Mouse (Mus musculus) testis, adult 2 months (tissue): ENCODE data around the gene Selenow. TPM values are rescaled to one million over a fixed set of nuclear protein-coding genes. Genes with fewer than 3 reads are reported as not detected.

Source experiments
- H3K27ac ChIP-seq: fragments of 200-500 bp; 2 replicates; pipeline ENCODE4 v1.5.1; 2012; ENCODE audit warnings: low read depth, low read length; ENCODE audit not compliant: control insufficient read depth, insufficient read depth
- H3K27me3 ChIP-seq: fragments of 200-500 bp; 2 replicates; pipeline ENCODE4 v1.6.1; 2012; ENCODE audit warnings: mild to moderate bottlenecking, low read length, moderate library complexity; ENCODE audit not compliant: control insufficient read depth, insufficient read depth
- H3K36me3 ChIP-seq: fragments of 200-500 bp; 2 replicates; pipeline ENCODE4 v1.6.1; 2012; ENCODE audit warnings: mild to moderate bottlenecking, low read length; ENCODE audit not compliant: control insufficient read depth, insufficient read depth
- H3K4me1 ChIP-seq: fragments of 200-500 bp; 2 replicates; pipeline ENCODE4 v1.6.1; 2012; ENCODE audit warnings: low read length; ENCODE audit not compliant: control insufficient read depth, insufficient read depth
- H3K4me3 ChIP-seq: fragments of 200-500 bp; 2 replicates; pipeline ENCODE4 v1.5.1; 2012; ENCODE audit warnings: low read depth, mild to moderate bottlenecking, low read length, moderate library complexity, mixed read lengths; ENCODE audit not compliant: control insufficient read depth
- CTCF ChIP-seq: fragments of 200-500 bp; IDR thresholded peaks from 2 replicates; pipeline ENCODE4 v1.5.1; 2012; ENCODE audit warnings: low read depth, mild to moderate bottlenecking, inconsistent platforms, low read length, moderate library complexity; ENCODE audit not compliant: control insufficient read depth, insufficient read depth, insufficient replicate concordance
- POLR2A ChIP-seq: fragments of 200-500 bp; IDR thresholded peaks from 2 replicates; pipeline ENCODE4 v1.6.1; 2012; ENCODE audit warnings: low read depth, mild to moderate bottlenecking, inconsistent platforms, low read length, moderate library complexity; ENCODE audit not compliant: control insufficient read depth
- polyA plus RNA-seq: library from polyadenylated mRNA; depleted of rRNA; stranded (reverse); fragments of >200 nt; gene quantifications from 2 replicates; pipeline ENCODE4 v1.2.3, GENCODE M21; 2012

Selenow gene
- polyA plus RNA-seq, 1 experiment, result 409 TPM

- TF ChIP-seq CTCF, result no peak
- no peak for TF ChIP-seq POLR2A
- H3K4me1 ChIP-seq, result peaks cover 4% of the 10 kb centered on the region; the same call in 1 of the 2 replicates
These were observed 9.4 kb upstream of the Selenow start for GRCm38 (mm10) chr7:15931635-15932034.

GRCm38 (mm10) chr7:15930543-15930942, 8.3 kb upstream of the Selenow start:
- no peaks in the 10 kb centered on the region for H3K27me3 ChIP-seq
- H3K27ac ChIP-seq, result no peak overlapping the region
- no peak overlapping the region for H3K4me3 ChIP-seq
- peaks cover 4% of the 10 kb centered on the region; the same call in 1 of the 2 replicates for H3K4me1 ChIP-seq
- TF ChIP-seq POLR2A (no peak), CTCF (no peak)
- H3K36me3 ChIP-seq, result no peaks in the 10 kb centered on the region

More at GRCm38 (mm10) chr7:15931635-15932034, 9.4 kb upstream of the Selenow start:
- H3K27ac ChIP-seq, result no peak overlapping the region
- no peaks in the 10 kb centered on the region for H3K27me3 ChIP-seq
- H3K36me3 ChIP-seq, result no peaks in the 10 kb centered on the region
- H3K4me3 ChIP-seq, result no peak overlapping the region

GRCm38 (mm10) chr7:15929910-15930309, 7.7 kb upstream of the Selenow start:
- Histone ChIP-seq H3K4me3 (no peak overlapping the region), H3K27me3 (no peaks in the 10 kb centered on the region), H3K4me1 (peaks cover 4% of the 10 kb centered on the region; the same call in 1 of the 2 replicates), H3K36me3 (no peaks in the 10 kb centered on the region), H3K27ac (no peak overlapping the region)
- TF ChIP-seq POLR2A (no peak), CTCF (peak; percentile 72; the same call in 1 of the 2 replicates)

- Histone ChIP-seq H3K36me3 (peaks cover 1% of the 10 kb centered on the region; the same call in 1 of the 2 replicates), H3K4me3 (peak overlapping the region; percentile 83), H3K4me1 (peaks cover 19% of the 10 kb centered on the region), H3K27ac (peak overlapping the region; percentile 73), H3K27me3 (no peaks in the 10 kb centered on the region)
- TF ChIP-seq POLR2A (no peak), CTCF (no peak)
These were observed 406 bp downstream of the Selenow start for GRCm38 (mm10) chr7:15921796-15922195.

- Histone ChIP-seq H3K27me3 (no peaks in the 10 kb centered on the region), H3K4me3 (peak overlapping the region; percentile 83), H3K27ac (no peak overlapping the region), H3K36me3 (peaks cover 1% of the 10 kb centered on the region; the same call in 1 of the 2 replicates), H3K4me1 (peaks cover 19% of the 10 kb centered on the region)
- no peak for TF ChIP-seq CTCF
- TF ChIP-seq POLR2A, result no peak
These were observed 1.5 kb downstream of the Selenow start for GRCm38 (mm10) chr7:15920645-15921190.

DNA sequence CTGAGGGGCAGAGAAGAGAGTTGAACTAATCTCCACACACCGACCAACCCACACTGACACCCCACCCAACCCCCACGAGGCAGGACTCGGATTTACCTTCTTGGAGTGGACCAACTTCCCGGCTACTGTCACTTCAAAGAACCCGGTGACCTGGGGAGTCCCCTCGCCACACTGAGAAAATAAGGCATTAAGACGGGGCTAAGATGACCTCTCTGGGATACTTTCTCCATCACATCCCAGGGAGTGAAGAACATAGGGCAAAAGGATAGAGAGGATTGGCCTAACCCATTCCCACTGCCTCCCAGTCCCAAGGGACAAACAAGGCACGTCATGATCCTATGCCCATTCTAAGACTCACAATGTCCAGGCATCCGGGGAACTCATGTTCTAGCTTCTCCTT, 2.3 kb downstream of the Selenow start:
- H3K4me3 ChIP-seq, result no peak overlapping the region
- peaks cover 1% of the 10 kb centered on the region; the same call in 1 of the 2 replicates for H3K36me3 ChIP-seq
- H3K27ac ChIP-seq, result no peak overlapping the region
- peaks cover 19% of the 10 kb centered on the region for H3K4me1 ChIP-seq
- H3K27me3 ChIP-seq, result no peaks in the 10 kb centered on the region
- no peak for TF ChIP-seq CTCF

- no peak overlapping the region for H3K4me3 ChIP-seq
- H3K36me3 ChIP-seq, result peaks cover 1% of the 10 kb centered on the region; the same call in 1 of the 2 replicates
- TF ChIP-seq POLR2A (no peak), CTCF (no peak)
- H3K27ac ChIP-seq, result no peak overlapping the region
- H3K27me3 ChIP-seq, result no peaks in the 10 kb centered on the region
- peaks cover 13% of the 10 kb centered on the region for H3K4me1 ChIP-seq
These were observed 3.8 kb downstream of the Selenow start for GRCm38 (mm10) chr7:15918371-15918770.
